16 mouse cellular contexts compared by ENCODE assay signal in the genomic region with DNA sequence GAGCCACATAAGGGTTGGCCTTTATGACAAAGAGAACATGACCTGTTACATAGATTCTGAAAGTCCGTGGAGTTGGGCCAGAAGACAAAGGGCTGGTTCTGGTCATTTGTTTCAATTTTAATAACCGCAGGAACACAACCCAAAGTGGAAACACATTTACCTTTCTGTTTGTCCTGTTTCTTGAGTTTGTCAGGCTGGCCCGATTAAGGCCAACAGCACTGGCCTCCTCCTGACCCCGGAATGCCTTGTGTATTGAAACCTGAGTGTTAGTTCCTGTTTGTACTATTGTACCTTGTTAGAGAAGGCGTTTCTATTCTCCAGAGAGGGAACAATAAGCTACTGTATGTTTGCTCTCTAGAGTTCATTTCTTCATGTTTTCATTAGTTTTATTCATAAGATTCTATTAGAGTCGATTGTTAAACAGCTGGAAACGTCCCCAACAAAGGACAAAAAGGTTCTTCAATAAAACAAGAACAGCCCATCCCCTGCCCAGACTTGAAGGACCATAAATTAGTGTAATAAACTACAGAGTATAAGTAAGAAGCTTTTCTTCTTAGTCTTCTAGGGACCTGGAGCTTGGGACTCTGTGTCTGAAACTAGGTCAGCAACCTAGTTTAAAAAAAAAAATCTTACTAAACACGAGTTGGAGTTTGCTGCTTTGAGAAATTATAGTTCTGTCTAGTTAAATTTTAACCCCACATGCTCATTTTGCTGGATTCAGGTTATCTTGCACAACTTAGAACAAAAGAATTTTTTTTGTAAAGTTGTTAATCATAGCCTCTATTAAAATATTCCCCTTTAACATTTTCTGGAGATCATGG. TPM values are rescaled to one million over a fixed set of nuclear protein-coding genes. Genes with fewer than 3 reads are reported as not detected.
DNase-seq lines count a peak whose midpoint lies in the region; ATAC-seq and TF ChIP-seq lines count a peak whose summit lies in the region.
"Had no signal": no experiment of that assay in that cellular context is flagged by ENCODE, and none has a peak within 500 bp of the region (broad histone marks: within the 10 kb centered on the region; RNA-seq: fewer than 3 reads in every experiment).

No protein-coding gene starts in this region.

- no peak overlapping the region for H3K4me2 ChIP-seq in embryonic facial prominence, embryonic 13.5 days
- H3K4me2 ChIP-seq: embryonic facial prominence, embryonic 12.5 days; neural tube, embryonic 15.5 days had no signal

- no peak for ATAC-seq in embryonic facial prominence, embryonic 13.5 days (ENCODE audit: insufficient number of reproducible peaks, insufficient read depth, low FRiP score, low TSS enrichment, low read depth)
- ATAC-seq: forebrain, embryonic 16.5 days; hindbrain, postnatal 0 days had no signal

- TF ChIP-seq POLR2A in thymus, adult 2 months (IDR thresholded peaks at IDR 0.05; ENCODE audit: control insufficient read depth, extremely low read depth, insufficient read depth, low read length, poor library complexity): no peak

- H3K27ac ChIP-seq in embryonic facial prominence, embryonic 13.5 days: peak overlapping the region; percentile 88; the same call in 1 of the 2 replicates
- H3K27ac ChIP-seq in limb, embryonic 10.5 days: peak overlapping the region; percentile 75
- H3K27ac ChIP-seq in thymus, adult 2 months (ENCODE audit: control insufficient read depth, insufficient read depth, low read length): no peak overlapping the region
- H3K27ac ChIP-seq: heart, embryonic 10.5 days; hindbrain, postnatal 0 days; midbrain, embryonic 10.5 days; neural tube, embryonic 15.5 days had no signal

- no peak for TF ChIP-seq CTCF in thymus, adult 2 months (IDR thresholded peaks at IDR 0.05; ENCODE audit: borderline replicate concordance, control insufficient read depth, extremely low read depth, insufficient read depth, low read length, poor library complexity)

- no peaks in the 10 kb centered on the region for H3K36me3 ChIP-seq in embryonic facial prominence, embryonic 13.5 days
- H3K36me3 ChIP-seq in limb, embryonic 10.5 days: no peaks in the 10 kb centered on the region
- no peaks in the 10 kb centered on the region for H3K36me3 ChIP-seq in thymus, adult 2 months (ENCODE audit: control insufficient read depth, insufficient read depth, low read length)
- H3K36me3 ChIP-seq: embryonic facial prominence, embryonic 12.5 days; heart, embryonic 10.5 days; midbrain, embryonic 10.5 days; neural tube, embryonic 15.5 days had no signal

- DNase-seq in retina, postnatal 1 day: peak; percentile 23
- no peak for DNase-seq in retina, embryonic 14.5 days (ENCODE audit: low spot score)
- DNase-seq in limb, embryonic 10.5 days (ENCODE audit: low spot score): peak; percentile 41
- no peak for DNase-seq in thymus, adult 2 months
- DNase-seq in heart, adult 18-20 months: no peak
- DNase-seq in cerebellum, postnatal 25 days: no peak
- DNase-seq: cerebellum, adult 18-20 months; gastrocnemius, postnatal 14 days; thymus, postnatal 14 days had no signal

- H3K27me3 ChIP-seq in embryonic facial prominence, embryonic 13.5 days: no peaks in the 10 kb centered on the region
- no peaks in the 10 kb centered on the region for H3K27me3 ChIP-seq in limb, embryonic 10.5 days (ENCODE audit: low read depth, poor library complexity, severe bottlenecking)
- H3K27me3 ChIP-seq in thymus, adult 2 months (ENCODE audit: control insufficient read depth, insufficient read depth, low read length): no peaks in the 10 kb centered on the region
- H3K27me3 ChIP-seq: embryonic facial prominence, embryonic 12.5 days; neural tube, embryonic 15.5 days had no signal

- WGBS in embryonic facial prominence, embryonic 13.5 days: 30% methylated on average over 8 of the region's 8 CpGs
- 40% methylated on average over 8 of the region's 8 CpGs for WGBS in limb, embryonic 10.5 days
- WGBS in thymus, adult 2 months: 73% methylated on average over 8 of the region's 8 CpGs

- no peak overlapping the region for H3K4me3 ChIP-seq in embryonic facial prominence, embryonic 13.5 days
- no peak overlapping the region for H3K4me3 ChIP-seq in limb, embryonic 10.5 days
- no peak overlapping the region for H3K4me3 ChIP-seq in thymus, adult 2 months (ENCODE audit: control insufficient read depth, insufficient read depth, low read length)
- H3K4me3 ChIP-seq: embryonic facial prominence, embryonic 12.5 days; heart, embryonic 10.5 days; midbrain, embryonic 10.5 days; neural tube, embryonic 15.5 days had no signal

- H3K4me1 ChIP-seq in embryonic facial prominence, embryonic 13.5 days: peaks cover 17% of the 10 kb centered on the region
- peaks cover 32% of the 10 kb centered on the region for H3K4me1 ChIP-seq in limb, embryonic 10.5 days
- peaks cover 14% of the 10 kb centered on the region for H3K4me1 ChIP-seq in thymus, adult 2 months (replicated peaks; ENCODE audit: control insufficient read depth, insufficient read depth, low read length)
- H3K4me1 ChIP-seq: heart, embryonic 10.5 days; midbrain, embryonic 10.5 days; neural tube, embryonic 15.5 days had no signal

- no peak overlapping the region for H3K9ac ChIP-seq in embryonic facial prominence, embryonic 13.5 days
- H3K9ac ChIP-seq: embryonic facial prominence, embryonic 12.5 days; neural tube, embryonic 15.5 days had no signal

- no peaks in the 10 kb centered on the region for H3K9me3 ChIP-seq in embryonic facial prominence, embryonic 13.5 days
- H3K9me3 ChIP-seq in limb, embryonic 10.5 days (replicated peaks): no peaks in the 10 kb centered on the region
- H3K9me3 ChIP-seq: embryonic facial prominence, embryonic 12.5 days; heart, embryonic 10.5 days; midbrain, embryonic 10.5 days; neural tube, embryonic 15.5 days had no signal

RNA-seq across cellular contexts. Expression of a gene that starts 40.6 kb away (rescaled TPM):
- 14.5 and 15.4 TPM in 2 replicates for polyA plus RNA-seq in embryonic facial prominence, embryonic 13.5 days (2015; fragmentation: Nextera tagmentation; extraction: Ambion mirVana)
- 8.0 and 8.1 TPM in 2 replicates for polyA plus RNA-seq in limb, embryonic 10.5 days (2016; fragmentation: Nextera tagmentation; extraction: Ambion mirVana)
- 8.0 and 8.3 TPM in 2 replicates for polyA plus RNA-seq in thymus, adult 2 months (2012; rRNA removed)
- 10 to 100 TPM; 38.1 to 43.0 TPM for total RNA-seq in heart, adult 18-20 months (2021)

Comparison
In these comparisons a context has a peak if more than half of its experiments do, and no peak if none do; other contexts are left out.
1. DNase-seq: peak in retina, postnatal 1 day (single experiment) and limb, embryonic 10.5 days (single experiment); none in retina, embryonic 14.5 days (single experiment), thymus, adult 2 months (single experiment), heart, adult 18-20 months (0 of 2) and cerebellum, postnatal 25 days (0 of 2).